Mouse (Mus musculus): ENCODE measurements around the gene Vmn2r43. TPM values are rescaled to one million over a fixed set of nuclear protein-coding genes. Genes with fewer than 3 reads are reported as not detected.
"Not testable (repeated sequence)": the region's sequence is repeated elsewhere in the genome, so short reads cannot be mapped to it uniquely, and the experiment has no call there.

The Vmn2r43 gene
- not detected in 2 replicates for polyA plus RNA-seq (2015; fragmentation: Nextera tagmentation; extraction: Ambion mirVana)

- ATAC-seq (ENCODE audit: low FRiP score); H3K27me3 ChIP-seq (replicated peaks); H3K9ac ChIP-seq (replicated peaks); H3K4me3 ChIP-seq (replicated peaks); H3K9me3 ChIP-seq (replicated peaks); H3K4me1 ChIP-seq; H3K4me2 ChIP-seq; H3K27ac ChIP-seq (replicated peaks); H3K36me3 ChIP-seq: not testable (repeated sequence)
- WGBS: no CpG with 5 or more reads among the region's 1 CpGs
These were observed at the start of gene Vmn2r43 for GRCm38 (mm10) chr7:8260499-8260898. Gene Vmn2r43, minus strand, starts transcription at chr7:8260599.

- H3K9ac ChIP-seq (replicated peaks); H3K36me3 ChIP-seq; ATAC-seq (ENCODE audit: low FRiP score); H3K4me3 ChIP-seq (replicated peaks); H3K4me1 ChIP-seq; H3K9me3 ChIP-seq (replicated peaks); H3K4me2 ChIP-seq; H3K27me3 ChIP-seq (replicated peaks); H3K27ac ChIP-seq (replicated peaks): not testable (repeated sequence)
- WGBS: no CpG with 5 or more reads among the region's 2 CpGs
These were observed 60.2 kb downstream of the Vmn2r43 start, which contains the start of gene Vmn2r42 for GRCm38 (mm10) chr7:8200220-8200619. Gene Vmn2r42, minus strand, starts transcription at chr7:8200320.

Other genes with a start within 250 kb of the Vmn2r43 start
- gene Vmn2r41, start 98.9 kb downstream of the Vmn2r43 start, polyA plus RNA-seq (2015; fragmentation: Nextera tagmentation; extraction: Ambion mirVana): not detected in 2 replicates
- not detected in 2 replicates for gene Vmn2r42, start 60.3 kb downstream of the Vmn2r43 start, polyA plus RNA-seq (2015; fragmentation: Nextera tagmentation; extraction: Ambion mirVana)
- not detected in 2 replicates for gene Vmn2r44, start 122.7 kb upstream of the Vmn2r43 start, polyA plus RNA-seq (2015; fragmentation: Nextera tagmentation; extraction: Ambion mirVana)
- gene Vmn2r45, start 228.5 kb upstream of the Vmn2r43 start, polyA plus RNA-seq (2015; fragmentation: Nextera tagmentation; extraction: Ambion mirVana): not detected in 2 replicates

All from neural tube, embryonic 15.5 days (tissue).